Mouse (Mus musculus) liver, adult 2 months (tissue): ENCODE data around the gene Phkb.

Experiments used
- CTCF ChIP-seq: fragments of 200-500 bp; IDR thresholded peaks from 2 replicates; pipeline ENCODE4 v1.5.1; 2011; ENCODE audit warnings: low read depth, low read length, control low read depth
- POLR2A ChIP-seq: fragments of 200-500 bp; IDR thresholded peaks from 2 replicates; pipeline ENCODE4 v1.6.1; 2011; ENCODE audit warnings: low read length, control low read depth; ENCODE audit not compliant: insufficient read depth; ENCODE audit errors: extremely low read depth

DNA sequence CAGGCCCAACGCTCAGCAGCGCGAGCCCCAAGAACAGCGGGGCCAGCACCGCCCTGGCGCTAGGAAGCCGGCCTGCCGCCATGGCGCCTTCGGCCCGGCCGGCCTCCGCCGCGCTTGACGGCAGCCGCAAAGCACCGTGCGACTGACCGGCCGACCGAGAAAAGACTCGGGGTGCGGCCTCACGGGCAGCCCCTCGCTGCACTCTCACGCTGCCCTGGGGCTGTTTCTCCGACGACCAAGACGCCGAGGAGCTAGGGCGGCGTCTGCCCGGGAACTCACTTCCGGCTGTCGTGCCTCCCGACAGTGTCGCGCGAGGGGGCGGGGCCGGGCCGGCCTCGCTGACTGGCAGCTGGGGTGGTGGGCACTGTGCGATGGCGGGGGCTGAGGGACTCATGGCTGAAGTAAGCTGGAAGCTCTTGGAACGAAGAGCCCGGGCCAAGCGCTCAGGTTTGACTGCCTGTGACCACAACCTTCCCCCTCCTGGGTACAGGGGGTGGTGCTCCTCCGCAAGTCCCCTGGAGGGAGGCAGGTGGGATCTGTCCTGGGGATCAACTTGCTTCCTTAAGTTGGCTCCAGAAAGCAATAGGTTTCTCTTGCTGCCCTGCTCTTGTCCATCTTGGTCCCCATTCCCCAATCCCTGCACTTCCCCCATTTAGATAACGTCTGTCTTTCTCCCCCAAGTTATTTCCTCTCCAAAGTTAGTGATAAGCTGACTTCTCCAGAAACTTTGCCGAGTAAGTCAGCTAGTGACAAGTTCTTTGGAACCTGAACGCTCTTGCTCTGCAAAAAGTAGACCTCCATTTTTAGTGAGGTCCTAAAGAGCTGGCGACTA lies at the start of gene Phkb, which contains the start of gene Itfg1:
- TF ChIP-seq CTCF = no peak
- peak; percentile 62; the same call in 1 of the 2 replicates for TF ChIP-seq POLR2A
